Mouse (Mus musculus): Measurements from ENCODE around the gene Mpg.

DNA sequence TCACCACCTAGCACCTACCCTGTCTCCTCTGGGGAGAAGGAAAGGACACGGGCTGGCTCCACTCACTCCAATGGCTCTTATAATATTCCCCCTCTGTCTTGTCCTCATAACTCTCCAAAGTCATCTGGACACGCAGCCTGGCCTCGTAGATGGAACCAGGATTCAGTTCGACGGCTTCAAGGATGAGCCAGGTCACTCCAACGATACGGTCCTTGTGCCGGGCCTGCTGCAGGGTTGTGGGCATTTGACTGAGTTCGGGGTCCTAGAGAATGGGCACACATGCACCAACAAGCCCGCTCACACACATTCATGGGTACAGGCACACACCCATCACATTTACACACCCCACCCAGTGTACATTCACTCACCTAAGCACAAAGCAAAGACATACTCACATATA lies 33.1 kb upstream of the Mpg start:
- no peak for TF ChIP-seq CTCF (IDR thresholded peaks at IDR 0.05; ENCODE audit: borderline replicate concordance, control insufficient read depth, extremely low read depth, insufficient read depth, low read length, poor library complexity)
- no peak for TF ChIP-seq POLR2A (IDR thresholded peaks at IDR 0.05; ENCODE audit: control insufficient read depth, extremely low read depth, insufficient read depth, low read length, poor library complexity)
